Mouse (Mus musculus): Measurements from ENCODE around the gene Gtf2f2.

Gene Gtf2f2

DNA sequence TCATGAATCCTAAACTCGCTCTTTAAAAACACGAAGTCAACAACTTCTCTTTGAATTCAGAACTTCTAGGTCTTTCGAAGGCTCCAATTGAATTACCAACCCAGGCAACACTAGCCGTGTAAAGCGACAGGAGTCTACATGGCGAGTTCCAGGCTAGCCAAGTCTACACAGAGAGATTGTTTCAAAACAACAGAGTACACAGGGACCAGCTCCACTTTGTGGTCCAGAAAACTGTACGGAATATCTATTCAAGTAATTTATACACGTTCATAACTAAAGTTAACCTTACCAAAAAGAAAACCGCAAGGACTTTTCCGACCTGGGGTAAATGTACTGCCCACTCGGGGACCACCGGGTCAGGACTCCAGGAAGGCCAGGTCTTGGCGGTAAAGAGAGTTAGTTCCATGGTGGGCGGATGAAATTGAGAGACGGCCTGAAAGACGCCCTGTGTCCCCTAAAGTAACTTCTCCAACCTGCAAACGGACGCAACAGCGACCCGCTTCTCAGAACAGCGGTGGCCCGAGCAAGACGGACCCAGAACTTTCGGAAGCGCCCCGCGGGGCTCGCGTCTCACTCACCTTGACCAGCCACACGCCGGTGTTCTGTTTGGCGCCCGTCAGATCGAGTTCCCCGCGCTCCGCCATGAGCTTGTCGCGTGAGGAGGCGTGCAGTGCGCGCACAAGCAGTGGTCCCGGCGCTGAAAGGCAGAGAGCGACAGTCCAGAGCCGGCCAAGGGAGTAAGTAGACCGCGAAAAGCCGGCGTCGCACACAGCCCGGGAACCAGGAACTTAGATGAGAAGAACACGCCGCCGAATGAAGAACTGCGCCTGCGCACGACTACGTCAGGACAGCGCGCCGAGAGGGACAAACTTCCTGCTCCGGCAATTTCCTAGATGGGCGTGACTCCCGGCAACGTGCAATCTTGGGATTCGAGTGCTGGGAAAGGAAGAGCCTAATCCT is at the start of gene Gtf2f2:
Gene Gtf2f2 (minus strand): TSS at position 764 of the 960 bp plus-strand sequence.
- DNase-seq (ENCODE audit: low read depth, low spot score): peak; percentile 93

GRCm38 (mm10) chr14:76059441-76059840 is 48.8 kb upstream of the Gtf2f2 start:
- no peak for DNase-seq (ENCODE audit: low read depth, low spot score)

GRCm38 (mm10) chr14:76053726-76054125 is 43.1 kb upstream of the Gtf2f2 start:
- DNase-seq (ENCODE audit: low read depth, low spot score): no peak

- DNase-seq (ENCODE audit: low read depth, low spot score): no peak
Observed at GRCm38 (mm10) chr14:76051966-76052365, 41.3 kb upstream of the Gtf2f2 start.

DNA sequence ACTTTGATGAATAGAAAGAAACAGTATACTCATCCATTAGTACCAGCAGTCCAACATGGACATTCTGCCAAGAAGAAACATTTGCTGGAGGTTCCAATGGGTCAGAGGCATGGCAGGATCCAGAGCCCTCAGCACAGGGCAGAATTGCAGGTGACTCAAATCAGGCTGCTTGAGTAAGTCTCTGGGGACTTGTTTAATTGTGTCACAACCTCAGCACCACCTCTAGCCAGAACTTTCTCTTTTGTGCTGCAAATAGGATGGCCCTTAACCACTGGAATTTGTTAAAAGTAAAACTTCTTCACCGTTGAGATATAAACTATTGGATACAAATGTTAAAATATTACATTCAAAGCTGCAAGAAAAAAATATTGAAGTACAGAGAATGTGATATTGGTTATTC is 35.1 kb upstream of the Gtf2f2 start:
- DNase-seq (ENCODE audit: low read depth, low spot score): no peak

GRCm38 (mm10) chr14:76044164-76044557 is 33.5 kb upstream of the Gtf2f2 start:
- DNase-seq (ENCODE audit: low read depth, low spot score): no peak

GRCm38 (mm10) chr14:76043251-76044163 is 32.8 kb upstream of the Gtf2f2 start:
- no peak for DNase-seq (ENCODE audit: low read depth, low spot score)

DNA sequence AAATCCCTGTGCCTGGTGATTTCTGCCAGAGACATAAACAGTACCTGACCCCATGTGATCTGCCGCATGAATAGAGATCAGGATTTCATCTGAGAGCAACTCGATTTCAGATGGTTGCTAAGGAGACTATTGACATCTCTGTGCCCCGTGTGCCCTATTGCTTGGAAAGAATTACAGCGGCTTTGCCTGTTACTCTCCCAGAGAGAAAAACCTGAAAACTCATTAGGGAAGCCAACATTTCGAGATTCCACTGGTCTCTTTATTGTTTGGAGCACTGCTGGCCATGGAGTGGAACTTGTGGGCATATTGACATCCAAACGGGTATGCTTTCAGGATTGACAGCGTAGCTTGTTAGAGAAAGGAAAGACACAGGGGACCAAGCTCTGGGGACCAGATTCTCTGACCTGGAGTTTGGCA is 22.6 kb upstream of the Gtf2f2 start:
- DNase-seq (ENCODE audit: low read depth, low spot score): no peak

- no peak for DNase-seq (ENCODE audit: low read depth, low spot score)
Observed at GRCm38 (mm10) chr14:76032671-76033136, 22.0 kb upstream of the Gtf2f2 start.

DNA sequence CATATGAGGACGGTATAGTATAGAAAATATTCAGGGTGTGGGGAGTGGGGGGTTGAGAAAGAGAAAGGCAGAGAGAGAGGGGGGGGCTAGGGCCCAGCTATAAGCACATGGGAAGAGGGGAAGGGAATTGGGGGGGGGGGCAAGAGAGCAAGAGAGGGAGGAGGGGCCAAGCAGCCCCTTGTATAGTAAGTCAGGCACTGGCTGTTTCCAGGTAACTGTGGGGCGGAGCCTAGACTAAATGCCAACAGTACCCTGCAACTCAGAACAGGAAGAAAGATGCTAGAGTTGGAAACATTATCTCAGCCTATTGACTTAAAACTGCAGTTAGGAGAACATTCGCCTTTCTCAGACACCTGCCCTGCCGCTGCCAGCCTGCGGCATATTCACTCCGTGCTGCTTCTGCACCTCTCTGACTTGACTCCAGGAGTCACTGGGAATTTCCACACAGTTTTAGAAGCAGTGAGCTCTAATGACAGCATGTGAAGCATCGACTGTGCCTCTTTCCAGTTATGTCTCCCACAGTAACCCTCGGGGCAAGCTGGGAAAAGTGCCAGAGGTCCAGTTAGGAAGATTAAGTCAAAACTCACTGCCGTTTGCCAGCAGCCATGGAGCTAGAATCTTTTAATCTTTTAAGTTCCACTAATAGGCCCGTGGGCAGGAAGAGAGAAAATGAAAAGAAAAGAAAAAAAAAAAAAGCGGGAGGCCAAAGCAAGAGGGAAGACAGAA is 20.6 kb upstream of the Gtf2f2 start:
- DNase-seq (ENCODE audit: low read depth, low spot score): no peak

DNA sequence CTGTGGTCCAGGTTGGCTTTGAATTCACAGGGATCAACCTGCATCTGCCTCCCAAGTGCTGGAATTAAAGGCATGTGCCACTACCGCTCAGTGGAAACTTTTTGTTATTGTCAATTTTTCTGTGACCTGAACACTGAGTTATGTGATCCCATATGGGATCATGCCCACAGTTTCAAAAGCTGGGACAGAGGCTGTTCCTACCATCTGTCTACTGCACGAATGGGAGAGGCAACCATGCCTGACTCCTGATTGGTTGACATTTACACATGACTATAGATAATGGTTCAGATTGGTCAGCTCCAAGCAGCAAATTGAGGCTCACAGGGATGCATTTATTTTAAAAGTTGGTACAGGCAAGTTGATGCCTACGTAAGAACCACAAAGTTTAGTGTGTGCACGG is 14.0 kb upstream of the Gtf2f2 start:
- DNase-seq (ENCODE audit: low read depth, low spot score): no peak

DNA sequence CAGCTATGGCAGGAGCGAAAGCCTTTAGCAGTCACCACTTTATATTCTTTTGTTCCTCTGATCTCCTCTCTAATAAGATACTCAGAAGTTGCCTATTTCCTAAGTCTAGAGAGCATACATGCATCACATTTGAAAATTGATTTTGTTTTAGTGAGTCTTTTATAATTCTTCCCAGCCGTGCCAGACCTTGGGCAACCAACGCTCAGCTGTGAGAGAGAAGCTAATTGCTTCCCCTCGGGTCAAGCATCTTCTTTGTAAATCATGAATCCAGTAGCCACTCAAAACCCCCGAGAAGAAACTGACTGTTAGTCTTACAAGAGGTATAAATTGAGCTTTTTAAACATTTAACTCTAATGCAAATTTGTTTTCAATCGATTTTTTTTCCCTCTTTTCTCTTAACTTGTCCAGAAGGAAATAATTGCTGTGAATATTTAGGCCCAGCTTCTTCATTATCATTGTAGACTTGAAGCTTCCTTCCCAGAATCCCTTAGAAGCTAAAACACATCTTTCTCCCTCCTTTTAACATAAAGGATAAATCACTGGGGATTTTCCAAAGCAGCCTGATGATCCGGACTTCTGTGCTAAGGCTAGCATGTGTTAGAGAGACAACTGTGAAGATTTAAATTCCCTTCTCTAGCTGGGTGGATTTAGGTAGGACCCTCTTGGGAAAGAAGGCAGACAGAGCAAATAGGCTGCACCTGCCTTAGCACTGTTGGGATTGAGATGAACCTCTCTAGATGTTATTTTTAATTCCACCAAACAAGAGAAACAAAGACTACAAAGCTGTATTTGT is 10.5 kb upstream of the Gtf2f2 start:
- DNase-seq (ENCODE audit: low read depth, low spot score): no peak

DNA sequence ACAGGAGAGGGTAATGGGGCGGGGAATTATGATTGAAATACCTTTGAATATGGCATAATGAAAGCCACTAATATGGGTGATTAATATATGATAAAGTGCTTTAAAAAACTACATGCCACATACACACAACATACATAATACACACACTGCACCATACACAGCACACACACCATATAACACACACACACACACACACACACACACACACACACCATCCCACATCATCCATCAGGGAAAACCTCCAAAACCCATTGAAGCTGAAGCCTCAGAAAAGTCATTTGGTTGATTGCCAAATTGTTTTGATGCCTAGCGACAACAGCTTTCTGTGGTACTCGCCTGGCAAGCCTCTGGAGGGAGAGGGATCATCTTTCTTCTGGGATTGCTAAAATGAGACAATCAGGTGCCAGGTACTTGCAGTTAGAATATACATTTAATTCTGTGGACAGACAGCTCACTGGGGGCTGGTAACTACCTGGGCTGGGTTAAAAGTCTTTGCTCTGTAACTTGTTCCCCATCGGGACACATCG is 9.7 kb upstream of the Gtf2f2 start:
- no peak for DNase-seq (ENCODE audit: low read depth, low spot score)

DNA sequence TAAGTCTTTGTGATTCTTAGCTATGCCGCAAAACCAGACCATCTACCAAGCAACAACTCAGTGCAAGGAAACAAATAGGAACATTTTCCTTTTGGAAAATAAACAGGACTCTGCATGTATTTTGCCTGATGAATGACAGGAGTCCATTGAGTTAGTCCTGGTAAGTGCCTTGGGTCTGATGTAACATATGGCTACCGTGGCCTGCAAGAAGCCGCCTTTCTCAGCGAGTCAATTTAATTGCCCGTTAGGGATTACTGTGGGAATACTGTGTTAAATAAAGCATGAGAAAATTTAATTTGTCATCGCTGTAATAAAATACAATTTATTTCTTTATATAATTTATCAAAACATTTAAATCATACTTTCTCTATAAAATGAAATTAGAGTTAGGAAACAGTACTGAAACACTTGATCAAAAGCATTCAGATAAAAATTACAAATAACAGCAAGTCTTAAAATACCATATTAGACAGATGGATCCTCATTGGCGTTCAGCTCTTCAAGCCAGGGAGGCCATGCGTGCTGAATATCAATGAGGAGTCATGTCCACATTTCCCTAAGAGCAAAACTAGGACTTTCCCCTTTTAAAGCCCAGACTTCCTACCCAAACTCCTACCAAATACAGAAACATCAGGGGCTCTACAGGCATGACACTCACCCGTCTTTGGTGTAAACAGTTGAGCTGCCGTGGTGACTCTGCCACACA is 7.3 kb upstream of the Gtf2f2 start:
- no peak for DNase-seq (ENCODE audit: low read depth, low spot score)

GRCm38 (mm10) chr14:76014331-76014730 is 3.7 kb upstream of the Gtf2f2 start:
- DNase-seq (ENCODE audit: low read depth, low spot score): no peak

DNA sequence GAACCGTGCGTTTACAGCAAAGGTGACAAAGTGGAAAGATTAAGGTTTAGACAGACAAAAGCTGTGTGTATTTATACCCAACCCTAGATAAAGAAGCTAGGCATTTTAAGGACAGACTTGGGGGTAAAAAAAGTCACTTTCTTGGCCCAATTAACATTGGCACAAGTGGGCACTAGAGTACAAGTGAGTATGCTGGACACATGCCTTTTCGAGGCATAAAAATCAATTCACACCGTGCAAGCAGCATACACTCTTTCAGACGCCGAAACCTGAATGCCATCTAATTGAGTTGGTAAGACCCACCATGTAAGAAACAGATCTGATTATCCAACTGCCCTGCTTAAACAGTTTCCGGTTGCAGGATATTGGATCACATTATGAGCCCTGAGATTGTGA is 395 bp upstream of the Gtf2f2 start:
- no peak for DNase-seq (ENCODE audit: low read depth, low spot score)

- no peak for DNase-seq (ENCODE audit: low read depth, low spot score)
Observed at GRCm38 (mm10) chr14:76009185-76009584, 1.5 kb downstream of the Gtf2f2 start.

DNA sequence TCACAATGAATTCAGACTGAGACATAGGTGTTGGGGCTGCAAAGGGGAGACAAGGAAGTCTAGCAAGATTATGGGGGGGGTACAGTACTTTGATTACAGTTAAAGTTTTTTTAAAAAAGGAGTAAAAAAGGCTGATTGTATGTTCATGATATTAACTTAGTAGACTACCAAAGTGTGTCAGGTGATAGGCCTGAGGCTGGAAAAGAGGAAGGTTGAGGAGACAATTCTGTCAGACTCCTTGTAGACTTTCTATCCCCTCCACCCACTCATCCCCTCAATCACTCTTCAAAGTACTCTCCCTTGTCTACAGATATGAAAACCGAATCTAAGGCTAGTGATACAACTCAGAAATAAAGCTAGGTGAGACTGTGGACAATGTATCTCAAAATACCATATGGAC is 2.5 kb downstream of the Gtf2f2 start:
- DNase-seq (ENCODE audit: low read depth, low spot score): no peak

- DNase-seq (ENCODE audit: low read depth, low spot score): no peak
Observed at GRCm38 (mm10) chr14:76005011-76005410, 5.7 kb downstream of the Gtf2f2 start.

- DNase-seq (ENCODE audit: low read depth, low spot score): no peak
Observed at GRCm38 (mm10) chr14:76001781-76002180, 8.9 kb downstream of the Gtf2f2 start.

Data from ZHBTc4 (cell line).